Mouse (Mus musculus): ENCODE data around the gene Hps5.
"Not testable (repeated sequence)": the region's sequence is repeated elsewhere in the genome, so short reads cannot be mapped to it uniquely, and the experiment has no call there.

Gene Hps5

GRCm38 (mm10) chr7:46795287-46796205 lies at the start of gene Hps5, which contains the start of gene Gtf2h1:
Gene Hps5 (minus strand): TSS chr7:46796064.
Gene Gtf2h1 (plus strand): TSS chr7:46796103.
- DNase-seq (ENCODE audit: low spot score in 2 of 2) = peak; percentile 95 to 96

GRCm38 (mm10) chr7:46845211-46845977 lies 49.5 kb upstream of the Hps5 start:
- DNase-seq (ENCODE audit: low spot score in 2 of 2) = peak; percentile 89 to 90

DNA sequence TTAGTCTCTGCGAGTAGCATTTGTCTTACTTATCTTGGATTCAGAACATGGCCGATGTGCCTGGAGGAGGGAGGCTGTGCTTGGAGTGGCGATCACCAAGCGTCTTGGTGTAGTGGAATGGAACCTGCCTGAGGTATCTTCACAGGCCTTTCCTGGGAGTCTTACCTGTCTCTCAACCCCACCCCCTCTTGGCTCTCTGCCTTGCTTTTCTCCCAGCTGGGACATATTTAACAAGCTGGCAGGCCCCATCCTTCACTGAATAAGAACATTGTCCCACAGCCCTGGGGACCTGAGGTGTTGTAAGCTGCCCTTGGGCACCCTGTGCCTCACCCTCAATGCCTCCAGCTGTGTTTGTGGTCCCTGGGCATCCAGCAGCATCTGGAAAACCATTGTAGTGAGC lies 47.7 kb upstream of the Hps5 start:
- DNase-seq (ENCODE audit: low spot score in 2 of 2) = no peak

GRCm38 (mm10) chr7:46842278-46842677 lies 46.4 kb upstream of the Hps5 start:
- DNase-seq (ENCODE audit: low spot score in 2 of 2) = no peak

DNA sequence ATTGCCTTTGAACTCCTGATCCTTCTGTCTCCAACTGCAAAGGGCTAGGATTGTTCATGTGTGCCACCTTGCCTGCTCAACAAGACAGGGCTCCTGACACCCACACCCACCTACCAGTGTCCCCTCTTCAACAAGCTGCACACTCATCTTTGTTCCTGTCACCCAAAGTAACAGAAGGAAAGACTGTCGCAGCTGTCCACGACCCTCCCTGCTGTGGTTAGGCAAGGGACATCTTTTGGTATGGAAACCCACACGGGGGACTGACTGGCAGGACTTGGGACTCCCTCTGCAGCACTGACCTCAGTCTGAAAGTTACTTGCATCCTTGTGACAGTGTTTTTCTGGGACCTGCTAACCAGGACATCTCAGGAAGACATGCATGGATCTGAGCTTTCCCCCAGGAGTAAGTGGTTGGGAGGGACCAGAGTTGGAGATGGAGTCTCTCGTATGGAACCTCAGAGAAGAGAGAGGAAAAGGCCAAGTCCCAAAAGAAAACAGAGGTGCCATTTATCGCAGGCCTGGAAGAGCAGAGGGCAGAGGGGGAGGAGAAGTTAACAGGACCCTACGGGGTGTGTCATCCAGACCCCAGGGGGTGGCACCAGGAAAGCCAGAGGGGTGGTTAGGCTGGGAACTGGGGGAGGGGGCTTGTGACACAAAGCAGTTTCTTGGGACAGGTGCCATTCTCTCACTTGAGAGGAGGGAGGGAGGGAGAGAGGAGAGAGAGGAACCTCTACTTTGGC lies 45.1 kb upstream of the Hps5 start, which contains the start of gene Ldha:
Ldha (plus strand) TSS at position 689 of the 739 bp plus-strand sequence.
- DNase-seq (ENCODE audit: low spot score in 2 of 2) = no peak

GRCm38 (mm10) chr7:46840326-46840725 lies 44.5 kb upstream of the Hps5 start:
- no peak for DNase-seq (ENCODE audit: low spot score in 2 of 2)

DNA sequence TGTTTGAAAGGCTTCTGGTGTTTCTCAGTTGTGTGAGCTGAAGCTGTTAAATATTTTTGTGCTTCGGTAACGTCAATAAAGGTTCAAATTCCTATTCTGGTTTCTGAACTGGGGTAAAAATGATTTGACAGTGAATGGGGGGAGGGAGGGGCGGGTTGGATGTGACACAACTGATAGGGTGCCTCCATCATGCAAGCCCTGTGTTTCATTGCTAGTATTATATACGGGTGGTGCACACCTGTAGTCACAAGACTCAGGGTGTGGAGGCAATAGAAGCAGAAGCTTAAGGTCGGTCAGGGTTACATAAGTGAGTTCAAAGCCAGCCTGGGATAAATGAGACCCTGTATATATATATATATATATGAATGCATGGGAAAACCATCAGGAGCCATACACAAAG lies 44.0 kb upstream of the Hps5 start:
- DNase-seq (ENCODE audit: low spot score in 2 of 2) = no peak

- DNase-seq (ENCODE audit: low spot score in 2 of 2) = no peak
Observed at GRCm38 (mm10) chr7:46839446-46839845, 43.6 kb upstream of the Hps5 start.

GRCm38 (mm10) chr7:46838891-46839302 lies 43.0 kb upstream of the Hps5 start:
- peak; percentile 80 to 90 for DNase-seq (ENCODE audit: low spot score in 2 of 2)

DNA sequence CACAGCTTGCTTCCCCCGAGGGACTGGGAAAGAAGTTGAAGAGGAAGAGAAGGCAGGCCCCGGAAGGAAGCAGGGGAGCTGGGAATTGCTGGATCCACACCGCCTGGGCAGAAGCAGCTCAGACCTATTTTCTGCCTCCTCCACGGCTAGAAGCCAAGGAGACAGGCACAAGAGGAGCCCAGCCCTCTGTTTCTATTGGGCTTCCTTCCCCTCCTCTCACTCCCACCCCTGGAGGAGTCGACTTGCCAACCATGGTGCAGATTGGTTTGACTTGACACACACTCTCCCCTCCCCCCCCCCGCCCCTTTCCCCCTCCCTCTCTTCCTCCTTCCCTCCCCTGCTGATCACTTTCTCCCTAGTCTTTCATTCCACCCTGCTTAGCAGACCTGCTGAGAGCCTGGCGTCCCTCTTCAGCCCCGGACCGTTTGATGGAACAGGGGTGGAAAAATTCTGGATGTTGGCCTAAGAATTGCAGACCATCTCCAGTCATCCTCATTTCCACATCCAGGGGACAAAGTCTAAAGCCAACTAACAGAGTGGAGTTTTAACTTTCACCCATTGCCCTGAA lies 42.3 kb upstream of the Hps5 start:
- peak in 1 of 2 experiments; percentile 36 for DNase-seq (ENCODE audit: low spot score in 2 of 2)

DNA sequence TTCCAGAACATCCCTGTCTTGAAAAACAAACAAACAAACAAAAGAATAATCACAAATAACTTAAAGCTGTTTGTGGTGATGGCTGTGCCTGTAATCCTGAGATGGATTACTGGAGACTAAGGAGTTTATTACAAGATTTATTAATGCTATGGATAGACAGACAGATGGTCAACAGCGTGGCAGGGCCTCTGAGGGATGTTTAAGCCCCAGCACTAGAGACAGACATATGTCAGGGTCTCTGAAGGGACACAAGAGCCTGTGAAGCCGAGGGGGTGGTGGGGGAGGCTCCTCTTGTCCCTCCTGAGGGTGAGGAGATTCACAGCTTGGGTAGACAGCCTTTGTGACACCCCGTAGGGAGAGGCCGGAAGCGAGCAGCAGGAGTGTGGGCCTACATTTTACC lies 41.2 kb upstream of the Hps5 start:
- DNase-seq (ENCODE audit: low spot score in 2 of 2) = no peak

GRCm38 (mm10) chr7:46836357-46836756 lies 40.5 kb upstream of the Hps5 start:
- DNase-seq (ENCODE audit: low spot score in 2 of 2) = no peak

DNA sequence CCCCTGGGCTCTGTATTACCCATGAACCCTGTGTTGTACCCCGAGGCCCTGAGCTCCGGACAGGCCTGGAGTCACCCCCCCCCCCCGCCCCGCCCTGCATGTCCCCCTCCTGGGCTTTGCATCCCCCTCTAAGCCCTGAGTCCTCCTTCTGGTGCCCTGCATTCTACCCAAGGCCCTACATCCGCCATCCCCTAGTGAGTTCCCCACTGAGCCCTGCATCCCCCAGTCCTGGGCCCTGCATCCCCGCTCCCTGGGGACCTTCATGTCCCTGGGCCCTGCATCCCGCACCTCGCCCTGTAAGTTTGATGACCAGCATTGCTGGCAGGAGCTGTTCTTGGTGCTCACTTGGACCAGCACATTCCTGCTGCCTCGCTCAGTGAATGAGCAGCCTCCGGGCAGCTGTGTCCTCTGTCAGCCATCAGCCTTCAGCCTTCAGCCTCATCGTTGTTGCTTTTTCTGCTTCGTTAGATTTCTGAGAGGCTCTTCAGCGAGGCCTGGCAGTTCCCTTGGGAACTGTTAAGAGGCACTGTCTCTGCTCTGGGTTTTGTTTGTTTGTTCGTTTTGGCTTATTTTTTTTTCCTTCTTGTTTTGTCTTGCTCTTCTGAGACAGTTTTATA lies 39.2 kb upstream of the Hps5 start:
- no peak for DNase-seq (ENCODE audit: low spot score in 2 of 2)

DNA sequence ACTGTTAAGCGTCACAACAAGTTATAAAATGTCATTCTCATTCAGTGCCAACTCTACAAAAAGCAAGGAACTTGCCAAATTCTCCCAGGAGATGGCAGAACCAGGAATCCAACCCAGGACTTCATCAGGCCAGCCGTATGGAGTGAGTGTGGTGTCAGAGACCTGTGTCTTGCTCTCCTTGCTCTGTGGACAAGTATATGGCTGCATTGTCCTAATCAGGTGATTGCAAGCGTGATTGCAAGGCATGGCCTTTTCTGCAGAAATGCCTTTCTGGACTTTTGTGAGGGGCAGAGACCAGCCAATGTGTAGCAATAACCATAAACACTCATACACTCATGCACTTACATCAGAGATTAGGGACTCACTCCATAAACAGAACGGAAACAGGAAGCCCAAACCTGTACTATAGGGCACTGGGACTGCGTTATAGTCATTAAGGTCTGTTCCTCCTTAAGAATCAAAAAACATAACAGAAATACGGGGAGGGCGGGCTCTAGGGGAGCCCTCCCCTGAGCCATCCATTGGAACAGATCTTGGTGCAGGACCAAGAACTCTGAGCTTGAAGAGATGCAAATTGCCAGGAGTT lies 37.9 kb upstream of the Hps5 start:
- no peak for DNase-seq (ENCODE audit: low spot score in 2 of 2)

- no peak for DNase-seq (ENCODE audit: low spot score in 2 of 2)
Observed at GRCm38 (mm10) chr7:46833266-46833665, 37.4 kb upstream of the Hps5 start.

DNA sequence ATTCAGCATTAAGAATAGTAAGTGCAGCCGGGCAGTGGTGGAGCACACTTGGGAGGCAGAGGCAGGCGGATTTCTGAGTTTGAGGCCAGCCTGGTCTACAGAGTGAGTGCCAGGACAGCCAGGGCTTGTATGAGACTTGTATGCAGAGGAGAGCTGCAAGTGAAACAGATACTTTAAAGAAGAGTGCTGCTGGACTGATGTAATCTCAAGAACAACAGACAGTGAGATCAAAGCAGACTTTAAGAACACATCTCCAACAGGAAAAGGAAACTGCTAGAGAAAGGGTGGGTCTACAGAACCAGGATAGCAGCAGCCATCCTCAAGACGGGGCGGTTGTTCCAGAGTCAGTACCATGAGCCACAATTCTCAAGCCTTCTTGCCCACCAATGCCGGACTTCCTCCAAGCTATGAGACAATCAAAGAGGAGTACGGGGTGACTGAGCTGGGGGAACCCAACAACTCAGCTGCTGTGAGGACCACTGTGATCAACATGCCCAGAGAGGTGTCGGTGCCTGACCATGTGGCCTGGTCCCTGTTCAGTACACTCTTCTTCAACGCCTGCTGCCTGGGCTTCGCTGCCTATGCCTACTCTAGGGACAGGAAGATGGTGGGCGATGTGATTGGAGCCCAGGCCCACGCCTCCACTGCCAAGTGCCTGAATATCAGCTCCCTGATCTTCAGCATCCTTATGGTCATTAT lies 36.4 kb upstream of the Hps5 start:
- not testable (repeated sequence) for DNase-seq (ENCODE audit: low spot score in 2 of 2)

DNA sequence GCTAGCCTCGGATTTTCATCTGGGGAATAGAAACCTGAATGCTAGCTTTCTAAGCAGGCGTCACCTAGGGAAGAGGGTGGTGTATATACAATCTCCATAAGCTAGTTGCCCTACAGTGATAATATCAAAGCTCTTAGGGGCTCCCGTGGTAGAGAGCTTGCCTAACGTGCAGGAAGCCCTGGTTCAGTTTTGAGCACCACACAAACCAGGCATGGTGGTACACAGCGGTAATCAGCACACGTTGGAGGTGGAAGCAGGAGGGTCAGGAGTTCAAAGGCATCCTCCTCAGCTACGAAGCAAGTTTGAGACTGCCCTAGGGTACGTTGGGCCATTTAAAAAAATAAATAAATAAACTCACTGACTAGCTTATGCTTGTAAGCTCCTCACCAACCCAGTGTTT lies 35.8 kb upstream of the Hps5 start:
- DNase-seq (ENCODE audit: low spot score in 2 of 2) = no peak

- no peak for DNase-seq (ENCODE audit: low spot score in 2 of 2)
Observed at GRCm38 (mm10) chr7:46830799-46831590, 35.1 kb upstream of the Hps5 start.

DNA sequence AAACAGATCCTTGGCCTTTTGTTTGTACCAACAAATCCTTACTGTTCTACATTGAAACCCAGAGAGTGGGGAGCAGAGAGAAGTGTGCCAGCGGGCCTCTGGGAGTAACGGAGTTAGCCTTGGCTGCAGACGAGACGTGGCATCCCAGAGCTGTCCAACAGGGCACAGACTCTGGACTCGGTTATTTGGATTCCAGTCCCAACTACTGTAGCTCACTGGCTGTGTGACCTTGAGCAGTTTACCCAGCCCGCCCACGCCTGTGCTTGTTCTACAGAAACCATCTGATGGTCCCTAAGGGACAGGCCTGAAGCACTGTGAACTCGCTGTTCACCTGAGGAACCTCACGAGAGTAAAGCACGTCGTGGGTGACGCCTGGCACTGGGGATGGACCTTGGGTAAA lies 34.0 kb upstream of the Hps5 start:
- DNase-seq (ENCODE audit: low spot score in 2 of 2) = no peak

All from right cerebral cortex, postnatal 36 days (tissue).